Mouse (Mus musculus): Measurements from ENCODE around the gene Fam83c. TPM values are rescaled to one million over a fixed set of nuclear protein-coding genes. Genes with fewer than 3 reads are reported as not detected.

The Fam83c gene
- total and polyA plus RNA-seq, 3 experiments: 0.03 to 0.04 TPM; not detected in 1

DNA sequence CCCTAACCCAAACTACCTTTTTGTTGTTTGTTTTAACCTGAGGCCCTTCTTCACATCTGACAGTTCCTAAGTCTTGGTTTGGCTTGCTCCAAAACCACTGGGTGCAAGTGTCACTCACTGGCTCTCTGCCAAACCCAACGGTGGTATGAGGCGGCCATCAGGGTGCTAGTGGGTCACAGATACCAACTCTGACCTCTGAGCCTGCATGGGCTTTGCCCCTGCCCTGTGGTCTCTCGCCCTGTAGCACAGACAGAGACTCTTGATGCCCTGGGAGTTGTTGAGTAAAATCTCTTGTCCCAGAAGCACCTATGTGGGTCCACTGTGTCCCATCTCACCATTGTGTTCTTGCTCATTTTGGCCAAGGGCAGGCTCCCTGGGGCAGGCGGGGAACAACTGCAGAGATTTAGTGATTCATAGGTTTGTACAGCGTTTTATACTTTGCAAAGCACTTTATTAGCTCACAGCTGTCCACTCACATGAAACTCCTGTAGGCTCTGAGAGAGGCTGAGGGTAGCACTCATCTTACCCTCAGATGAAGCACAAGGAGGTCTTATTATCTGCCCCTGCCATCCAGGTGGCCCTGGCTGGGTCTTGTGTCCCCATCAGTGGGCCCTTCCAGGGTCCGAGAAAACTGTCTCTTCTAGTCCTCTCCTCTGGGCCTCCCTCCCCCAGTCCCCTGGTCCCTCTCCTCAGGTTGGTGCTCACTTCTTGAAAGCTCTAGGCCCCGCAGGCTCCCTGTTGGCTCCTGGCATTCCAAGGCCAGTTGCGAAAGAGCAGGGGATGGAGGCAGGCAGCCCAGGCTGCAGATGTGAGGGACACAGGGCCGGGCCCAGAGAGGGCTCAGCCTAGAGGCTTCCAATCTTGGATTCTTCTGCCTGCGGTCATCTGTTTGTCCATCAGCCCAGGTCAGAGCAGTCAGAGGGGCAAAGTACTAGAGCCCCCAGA, 17.1 kb downstream of the Fam83c start:
- Histone ChIP-seq H3K9me3 (replicated peaks; ENCODE audit: insufficient read depth, low read length) (no peaks in the 10 kb centered on the region), H3K4me1 (ENCODE audit: control insufficient read depth in 1 of 2, insufficient read depth in 2 of 2, low read length in 2 of 2) (peaks cover 2 to 17% of the 10 kb centered on the region in 2 experiments), H3K27ac (ENCODE audit: control insufficient read depth, low read depth, low read length) (no peak overlapping the region), H3K9ac (ENCODE audit: control insufficient read depth, low read depth, low read length, poor library complexity, severe bottlenecking) (no peak overlapping the region), H3K36me3 (ENCODE audit: control insufficient read depth in 1 of 2, insufficient read depth in 2 of 2, low read length in 2 of 2) (peaks cover 5 to 15% of the 10 kb centered on the region in 2 experiments), H3K79me2 (ENCODE audit: control insufficient read depth, insufficient read depth, low read length, poor library complexity) (no peaks in the 10 kb centered on the region; the same call in 1 of the 2 replicates), H3K4me3 (ENCODE audit: control insufficient read depth in 1 of 2, insufficient read depth in 1 of 2, low read depth in 2 of 2, low read length in 2 of 2) (no peak overlapping the region), H3K27me3 (ENCODE audit: control insufficient read depth in 1 of 2, insufficient read depth in 2 of 2, low read length in 2 of 2) (no peaks in the 10 kb centered on the region)
- DNase-seq (ENCODE audit: low read depth, low spot score): no peak
- TF ChIP-seq POLR2AphosphoS5 (IDR thresholded peaks at IDR 0.05; ENCODE audit: borderline replicate concordance, low read depth, low read length): no peak
- no peak for TF ChIP-seq HCFC1 (IDR thresholded peaks at IDR 0.05; ENCODE audit: low read depth, low read length)
- no peak for TF ChIP-seq CTCF (IDR thresholded peaks at IDR 0.05 in 2 of 3, conservative IDR thresholded peaks at IDR 0.05 in 1 of 3; ENCODE audit: control insufficient read depth in 1 of 3, insufficient read depth in 1 of 3, low read depth in 2 of 3, low read length in 3 of 3, poor library complexity in 1 of 3, severe bottlenecking in 1 of 3)
- no peak for TF ChIP-seq ZMIZ1 (IDR thresholded peaks at IDR 0.05; ENCODE audit: low read depth, low read length)
- no peak for TF ChIP-seq MYC (IDR thresholded peaks at IDR 0.05; ENCODE audit: low read depth, low read length)
- TF ChIP-seq USF1 (IDR thresholded peaks at IDR 0.05; ENCODE audit: low read depth, low read length): no peak
- TF ChIP-seq SIN3A (IDR thresholded peaks at IDR 0.05; ENCODE audit: low read length): no peak
- TF ChIP-seq EP300 (IDR thresholded peaks at IDR 0.05; ENCODE audit: low read depth in 1 of 2, low read length in 2 of 2): no peak
- TF ChIP-seq TBP (IDR thresholded peaks at IDR 0.05; ENCODE audit: low read depth, low read length): no peak
- no peak for TF ChIP-seq MEF2A (IDR thresholded peaks at IDR 0.05; ENCODE audit: extremely low read depth, insufficient replicate concordance, low read depth, low read length, poor library complexity, severe bottlenecking)
- TF ChIP-seq ELF1 (IDR thresholded peaks at IDR 0.05; ENCODE audit: low read depth, low read length): no peak
- TF ChIP-seq MAX (IDR thresholded peaks at IDR 0.05; ENCODE audit: low read length): no peak
- TF ChIP-seq RCOR1 (IDR thresholded peaks at IDR 0.05; ENCODE audit: low read depth, low read length): no peak
- no peak for TF ChIP-seq RAD21 (IDR thresholded peaks at IDR 0.05; ENCODE audit: low read depth, low read length)
- no peak for TF ChIP-seq JUND (IDR thresholded peaks at IDR 0.05; ENCODE audit: low read depth, low read length)
- TF ChIP-seq NELFE (IDR thresholded peaks at IDR 0.05; ENCODE audit: low read depth, low read length): no peak
- no peak for TF ChIP-seq GATA1 (IDR thresholded peaks at IDR 0.05; ENCODE audit: low read depth, low read length)
- no peak for TF ChIP-seq MYB (IDR thresholded peaks at IDR 0.05; ENCODE audit: low read depth, low read length)
- TF ChIP-seq GABPA (IDR thresholded peaks at IDR 0.05; ENCODE audit: low read depth, low read length): no peak

DNA sequence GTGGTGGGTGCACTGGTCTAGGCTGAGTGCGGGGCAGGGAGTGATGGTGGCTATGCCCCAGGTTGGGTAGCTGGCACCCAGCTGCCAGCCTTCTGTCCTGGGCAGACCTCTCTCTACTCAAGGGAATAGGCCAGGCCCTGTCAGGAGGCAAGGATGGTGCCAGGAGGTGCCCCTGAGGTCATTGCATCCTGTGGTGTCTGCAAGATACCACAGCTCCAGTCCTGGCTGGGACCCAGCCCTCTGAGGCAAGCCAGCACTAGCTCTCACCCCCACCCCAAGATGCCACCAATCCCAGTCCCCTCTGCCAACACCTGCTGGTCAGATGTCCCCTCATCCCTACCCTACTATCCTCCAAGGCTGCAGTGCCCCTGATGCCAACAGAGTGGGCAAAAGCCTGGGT, 18.5 kb downstream of the Fam83c start:
- Histone ChIP-seq H3K4me1 (ENCODE audit: control insufficient read depth in 1 of 2, insufficient read depth in 2 of 2, low read length in 2 of 2) (peaks cover 2 to 17% of the 10 kb centered on the region in 2 experiments), H3K27ac (ENCODE audit: control insufficient read depth, low read depth, low read length) (no peak overlapping the region), H3K9ac (ENCODE audit: control insufficient read depth, low read depth, low read length, poor library complexity, severe bottlenecking) (no peak overlapping the region), H3K27me3 (ENCODE audit: control insufficient read depth in 1 of 2, insufficient read depth in 2 of 2, low read length in 2 of 2) (no peaks in the 10 kb centered on the region), H3K4me3 (ENCODE audit: control insufficient read depth in 1 of 2, insufficient read depth in 1 of 2, low read depth in 2 of 2, low read length in 2 of 2) (no peak overlapping the region), H3K9me3 (replicated peaks; ENCODE audit: insufficient read depth, low read length) (no peaks in the 10 kb centered on the region), H3K36me3 (ENCODE audit: control insufficient read depth in 1 of 2, insufficient read depth in 2 of 2, low read length in 2 of 2) (peaks cover 2 to 15% of the 10 kb centered on the region in 2 experiments), H3K79me2 (ENCODE audit: control insufficient read depth, insufficient read depth, low read length, poor library complexity) (no peaks in the 10 kb centered on the region)
- DNase-seq (ENCODE audit: low read depth, low spot score): no peak
- TF ChIP-seq NRF1 (IDR thresholded peaks at IDR 0.05; ENCODE audit: insufficient read depth, low read depth, low read length, poor library complexity, severe bottlenecking) (no peak), ZC3H11A (IDR thresholded peaks at IDR 0.05; ENCODE audit: low read depth, low read length) (no peak), MEF2A (IDR thresholded peaks at IDR 0.05; ENCODE audit: extremely low read depth, insufficient replicate concordance, low read depth, low read length, poor library complexity, severe bottlenecking) (no peak), USF2 (IDR thresholded peaks at IDR 0.05; ENCODE audit: borderline replicate concordance in 1 of 2, insufficient read depth in 1 of 2, low read depth in 1 of 2, low read length in 2 of 2) (no peak), EP300 (IDR thresholded peaks at IDR 0.05; ENCODE audit: low read depth in 1 of 2, low read length in 2 of 2) (no peak), MAX (IDR thresholded peaks at IDR 0.05; ENCODE audit: low read length) (no peak), GATA1 (IDR thresholded peaks at IDR 0.05; ENCODE audit: low read depth, low read length) (no peak), SMC3 (IDR thresholded peaks at IDR 0.05; ENCODE audit: low read depth, low read length) (no peak), ZKSCAN1 (IDR thresholded peaks at IDR 0.05; ENCODE audit: low read depth, low read length) (no peak), MYB (IDR thresholded peaks at IDR 0.05; ENCODE audit: low read depth, low read length) (no peak), HCFC1 (IDR thresholded peaks at IDR 0.05; ENCODE audit: low read depth, low read length) (no peak), E2F4 (IDR thresholded peaks at IDR 0.05; ENCODE audit: borderline replicate concordance, low read depth, low read length) (no peak), UBTF (IDR thresholded peaks at IDR 0.05; ENCODE audit: borderline replicate concordance, insufficient read depth, low read depth, low read length) (no peak), MAFK (IDR thresholded peaks at IDR 0.05; ENCODE audit: borderline replicate concordance, low read depth, low read length) (no peak), MAZ (IDR thresholded peaks at IDR 0.05; ENCODE audit: low read depth, low read length) (no peak)

Measured in MEL (cell line).